Mouse (Mus musculus): ENCODE results near the gene Cx3cl1. TPM values are rescaled to one million over a fixed set of nuclear protein-coding genes. Genes with fewer than 3 reads are reported as not detected.

Cx3cl1 gene
- polyA plus RNA-seq, 1 experiment from 2014 or later: 0.79 TPM

DNA sequence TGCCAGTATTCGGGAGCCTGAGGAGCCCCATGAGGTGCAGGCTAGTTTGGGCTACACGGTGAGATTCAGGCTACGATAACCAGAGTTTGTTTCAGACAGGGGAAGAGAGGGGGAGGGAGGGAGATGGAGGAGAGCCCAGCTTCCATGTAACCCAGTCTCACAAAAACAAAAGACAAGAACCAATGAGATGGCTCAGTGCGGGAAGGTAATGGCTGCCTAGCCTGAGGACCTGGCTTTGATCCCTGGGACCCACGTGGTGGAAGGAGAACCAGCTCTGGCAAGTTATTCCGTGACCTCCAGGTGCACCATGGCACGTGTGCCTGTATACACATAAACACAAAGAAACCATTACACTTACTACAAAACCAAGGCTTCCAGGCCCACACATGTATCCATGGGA is 48.7 kb downstream of the Cx3cl1 start:
- Histone ChIP-seq H3K27ac (ENCODE audit: low read depth) (no peak overlapping the region), H3K36me3 (replicated peaks; ENCODE audit: insufficient read depth, low read length) (peaks cover 39% of the 10 kb centered on the region), H3K4me2 (ENCODE audit: low read depth, low read length) (no peak overlapping the region), H3K4me1 (ENCODE audit: insufficient read depth) (0 out of 2 replicates have a peak, but pooled peaks cover 5% of the 10 kb centered on the region), H3K9ac (replicated peaks) (no peak overlapping the region), H3K9me3 (ENCODE audit: low read length) (no peaks in the 10 kb centered on the region), H3K27me3 (ENCODE audit: insufficient read depth, low read length) (no peaks in the 10 kb centered on the region), H3K4me3 (ENCODE audit: low read depth, low read length) (no peak overlapping the region)
- WGBS (ENCODE audit: insufficient replicate concordance): 85% methylated on average over 7 of the region's 7 CpGs
- TF ChIP-seq EP300 (IDR thresholded peaks at IDR 0.05; ENCODE audit: low read depth) (no peak), CTCF (IDR thresholded peaks at IDR 0.05; ENCODE audit: low read depth) (no peak)
- DNase-seq: no peak
- ATAC-seq: no peak

DNA sequence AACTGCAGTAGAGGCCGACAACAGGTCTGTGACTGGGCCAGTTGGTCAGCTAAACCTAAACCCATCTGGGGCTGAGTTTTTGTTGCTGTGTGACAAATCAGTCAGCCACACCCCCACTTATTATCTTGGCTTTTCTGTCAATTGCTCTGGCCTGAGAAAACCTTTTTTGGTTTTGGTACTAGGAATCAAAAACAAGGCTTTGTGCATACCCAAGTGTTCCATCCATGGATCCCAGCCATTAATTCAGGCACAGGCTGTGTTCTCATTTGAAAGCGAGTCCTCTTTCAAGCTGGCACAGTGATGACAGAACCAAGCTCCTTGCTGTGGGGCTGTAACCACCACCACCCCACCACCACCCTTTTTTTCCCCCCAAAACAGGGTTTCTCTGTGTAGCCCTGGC is 49.6 kb downstream of the Cx3cl1 start:
- peaks cover 47% of the 10 kb centered on the region for H3K36me3 ChIP-seq (replicated peaks; ENCODE audit: insufficient read depth, low read length)
- 0 out of 2 replicates have a peak, but pooled peaks cover 5% of the 10 kb centered on the region for H3K4me1 ChIP-seq (ENCODE audit: insufficient read depth)
- no peak overlapping the region for H3K27ac ChIP-seq (ENCODE audit: low read depth)
- no peak overlapping the region for H3K9ac ChIP-seq (replicated peaks)
- ATAC-seq: no peak
- WGBS (ENCODE audit: insufficient replicate concordance): 86% methylated on average over 2 of the region's 2 CpGs
- DNase-seq: no peak
- H3K4me2 ChIP-seq (ENCODE audit: low read depth, low read length): no peak overlapping the region
- H3K4me3 ChIP-seq (ENCODE audit: low read depth, low read length): no peak overlapping the region
- H3K27me3 ChIP-seq (ENCODE audit: insufficient read depth, low read length): no peaks in the 10 kb centered on the region
- TF ChIP-seq EP300 (IDR thresholded peaks at IDR 0.05; ENCODE audit: low read depth): no peak
- TF ChIP-seq CTCF (IDR thresholded peaks at IDR 0.05; ENCODE audit: low read depth): no peak
- H3K9me3 ChIP-seq (ENCODE audit: low read length): no peaks in the 10 kb centered on the region

DNA sequence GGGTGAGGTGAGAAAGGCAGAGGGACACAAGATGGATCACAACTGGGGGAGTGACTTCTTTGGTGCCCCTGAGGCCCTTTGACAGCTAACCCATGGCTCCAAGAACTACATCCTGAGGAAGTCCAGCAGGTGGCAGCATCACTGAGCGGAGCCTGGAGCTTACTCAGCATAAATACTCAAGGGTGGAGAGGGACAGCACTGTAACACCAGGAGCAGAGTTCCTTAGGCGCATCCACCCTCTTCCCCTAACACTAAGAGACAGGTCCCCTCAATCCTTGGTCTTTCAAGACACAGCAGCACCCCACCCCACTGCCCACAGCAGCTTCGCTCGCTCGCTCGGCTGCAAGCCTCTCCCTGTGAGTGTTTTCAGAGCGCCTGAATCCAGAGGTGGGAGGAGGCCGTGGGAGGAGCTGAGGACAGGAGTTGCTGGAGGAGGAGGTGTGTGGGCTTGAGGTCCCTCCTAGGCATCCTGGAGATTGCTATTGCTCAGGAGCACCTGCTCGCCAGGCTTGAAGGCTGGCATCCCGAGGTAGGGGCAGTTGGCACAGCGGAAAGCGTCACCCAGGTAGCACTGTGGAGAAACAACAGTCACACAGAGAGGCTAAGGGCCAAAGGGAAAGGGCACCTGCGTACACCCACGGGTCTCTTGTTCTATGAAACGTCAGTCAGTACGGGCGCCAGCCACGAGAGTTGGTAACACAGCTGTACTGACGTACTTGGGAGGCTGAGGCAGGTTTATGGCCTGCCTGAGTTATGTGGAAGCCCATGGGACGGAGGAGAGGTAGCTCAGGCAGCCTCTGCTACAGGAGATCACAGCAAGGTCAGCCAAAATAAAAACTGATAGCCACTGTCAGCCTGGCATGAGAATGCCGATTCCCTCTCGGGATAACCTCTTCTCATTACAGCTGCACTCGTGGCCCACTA is 51.1 kb downstream of the Cx3cl1 start:
- no peak overlapping the region for H3K4me3 ChIP-seq (ENCODE audit: low read depth, low read length)
- H3K36me3 ChIP-seq (replicated peaks; ENCODE audit: insufficient read depth, low read length): peaks cover 58% of the 10 kb centered on the region
- no peak overlapping the region for H3K4me2 ChIP-seq (ENCODE audit: low read depth, low read length)
- no peak overlapping the region for H3K9ac ChIP-seq (replicated peaks)
- WGBS (ENCODE audit: insufficient replicate concordance): 85% methylated on average over 23 of the region's 23 CpGs
- peak; percentile 69 for ATAC-seq
- no peaks in the 10 kb centered on the region for H3K9me3 ChIP-seq (ENCODE audit: low read length)
- peak; percentile 76 for DNase-seq
- H3K27ac ChIP-seq (ENCODE audit: low read depth): no peak overlapping the region
- no peaks in the 10 kb centered on the region for H3K27me3 ChIP-seq (ENCODE audit: insufficient read depth, low read length)
- 0 out of 2 replicates have a peak, but pooled peaks cover 5% of the 10 kb centered on the region for H3K4me1 ChIP-seq (ENCODE audit: insufficient read depth)
- no peak for TF ChIP-seq EP300 (IDR thresholded peaks at IDR 0.05; ENCODE audit: low read depth)
- TF ChIP-seq CTCF (IDR thresholded peaks at IDR 0.05; ENCODE audit: low read depth): peak; percentile 89

DNA sequence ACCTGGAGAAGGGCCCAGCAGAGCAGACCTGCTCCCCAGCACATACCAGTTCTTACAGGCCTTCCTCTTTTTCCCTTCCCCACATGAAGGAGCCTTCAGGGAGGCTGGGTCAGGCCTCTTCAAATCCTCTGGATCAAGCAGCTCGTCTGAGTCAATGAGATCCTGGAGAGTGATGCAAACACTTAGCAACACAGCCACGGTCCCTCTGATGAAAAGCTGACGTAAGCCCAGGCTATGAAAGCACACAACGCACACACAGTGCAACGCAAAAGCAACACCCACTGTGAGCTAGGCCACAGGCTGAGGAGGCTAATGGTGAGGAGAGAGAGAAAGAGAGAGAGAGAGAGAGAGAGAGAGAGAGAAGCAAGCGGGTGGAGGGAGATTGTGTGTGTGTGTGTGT is 53.4 kb downstream of the Cx3cl1 start:
- peaks cover 71% of the 10 kb centered on the region for H3K36me3 ChIP-seq (replicated peaks; ENCODE audit: insufficient read depth, low read length)
- no peak for DNase-seq
- no peak overlapping the region for H3K9ac ChIP-seq (replicated peaks)
- H3K4me2 ChIP-seq (ENCODE audit: low read depth, low read length): no peak overlapping the region
- TF ChIP-seq EP300 (IDR thresholded peaks at IDR 0.05; ENCODE audit: low read depth) (no peak), CTCF (IDR thresholded peaks at IDR 0.05; ENCODE audit: low read depth) (no peak)
- H3K27ac ChIP-seq (ENCODE audit: low read depth): no peak overlapping the region
- ATAC-seq: no peak
- H3K4me3 ChIP-seq (ENCODE audit: low read depth, low read length): no peak overlapping the region
- H3K9me3 ChIP-seq (ENCODE audit: low read length): no peaks in the 10 kb centered on the region
- 82% methylated on average over 6 of the region's 6 CpGs for WGBS (ENCODE audit: insufficient replicate concordance)
- H3K4me1 ChIP-seq (ENCODE audit: insufficient read depth): 0 out of 2 replicates have a peak, but pooled peaks cover under 1% of the 10 kb centered on the region
- H3K27me3 ChIP-seq (ENCODE audit: insufficient read depth, low read length): no peaks in the 10 kb centered on the region

DNA sequence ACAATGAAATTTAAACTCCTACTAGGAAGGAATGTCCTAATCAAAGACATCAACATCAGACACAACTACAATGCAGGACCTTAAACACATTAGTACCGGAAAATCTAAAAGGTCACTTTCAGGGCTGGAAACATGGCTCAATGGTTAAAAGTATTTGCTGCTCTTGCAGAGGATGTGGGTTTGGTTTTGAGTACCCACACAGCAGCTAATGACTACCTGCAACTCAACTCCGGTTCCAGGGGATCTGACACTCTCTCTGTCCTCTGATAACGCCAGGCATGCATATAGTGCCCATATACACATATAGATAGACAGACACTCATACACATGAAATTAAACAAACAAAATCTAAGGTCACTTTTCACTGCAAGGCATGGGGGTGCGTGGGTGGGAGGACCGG is 54.4 kb downstream of the Cx3cl1 start:
- H3K36me3 ChIP-seq (replicated peaks; ENCODE audit: insufficient read depth, low read length): peaks cover 76% of the 10 kb centered on the region
- H3K4me3 ChIP-seq (ENCODE audit: low read depth, low read length): no peak overlapping the region
- no peak overlapping the region for H3K27ac ChIP-seq (ENCODE audit: low read depth)
- no peak overlapping the region for H3K9ac ChIP-seq (replicated peaks)
- TF ChIP-seq CTCF (IDR thresholded peaks at IDR 0.05; ENCODE audit: low read depth) (no peak), EP300 (IDR thresholded peaks at IDR 0.05; ENCODE audit: low read depth) (no peak)
- 92% methylated on average over 5 of the region's 5 CpGs for WGBS (ENCODE audit: insufficient replicate concordance)
- no peaks in the 10 kb centered on the region for H3K4me1 ChIP-seq (ENCODE audit: insufficient read depth)
- no peak for DNase-seq
- no peak for ATAC-seq
- H3K4me2 ChIP-seq (ENCODE audit: low read depth, low read length): no peak overlapping the region
- no peaks in the 10 kb centered on the region for H3K9me3 ChIP-seq (ENCODE audit: low read length)
- no peaks in the 10 kb centered on the region for H3K27me3 ChIP-seq (ENCODE audit: insufficient read depth, low read length)

DNA sequence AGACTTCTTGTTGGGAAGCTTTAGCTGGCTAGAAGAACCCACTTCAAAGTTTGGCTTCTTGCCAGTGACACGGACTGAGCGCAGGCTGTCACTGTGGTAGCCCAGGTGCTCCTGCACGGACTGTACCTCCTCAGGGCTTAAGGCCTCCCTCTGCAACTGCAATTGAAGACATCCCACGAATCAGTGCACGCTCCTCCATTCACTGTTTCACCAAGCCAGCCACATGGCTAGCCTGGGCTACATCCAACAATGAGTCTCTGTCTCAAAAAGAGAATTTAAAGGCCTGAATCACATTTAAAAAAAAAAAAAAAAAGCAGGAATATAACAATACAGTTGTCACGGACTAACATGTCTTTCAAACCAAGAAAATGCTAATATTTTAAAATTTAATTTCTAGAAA is 56.5 kb downstream of the Cx3cl1 start:
- ATAC-seq (no peak), DNase-seq (no peak)
- Histone ChIP-seq H3K4me2 (ENCODE audit: low read depth, low read length) (no peak overlapping the region), H3K27ac (ENCODE audit: low read depth) (no peak overlapping the region), H3K27me3 (ENCODE audit: insufficient read depth, low read length) (no peaks in the 10 kb centered on the region), H3K4me3 (ENCODE audit: low read depth, low read length) (no peak overlapping the region), H3K36me3 (replicated peaks; ENCODE audit: insufficient read depth, low read length) (peaks cover 73% of the 10 kb centered on the region), H3K9ac (replicated peaks) (no peak overlapping the region), H3K4me1 (ENCODE audit: insufficient read depth) (no peaks in the 10 kb centered on the region), H3K9me3 (ENCODE audit: low read length) (no peaks in the 10 kb centered on the region)
- WGBS (ENCODE audit: insufficient replicate concordance): 83% methylated on average over 6 of the region's 6 CpGs
- no peak for TF ChIP-seq CTCF (IDR thresholded peaks at IDR 0.05; ENCODE audit: low read depth)
- no peak for TF ChIP-seq EP300 (IDR thresholded peaks at IDR 0.05; ENCODE audit: low read depth)

Other genes with a start within 250 kb of the Cx3cl1 start
- gene Cpne2, start 239.0 kb upstream of the Cx3cl1 start, polyA plus RNA-seq (2015; fragmentation: Nextera tagmentation; extraction: Ambion mirVana): 3.9 and 4.2 TPM in 2 replicates
- gene Rspry1, start 170.1 kb upstream of the Cx3cl1 start, polyA plus RNA-seq (2015; fragmentation: Nextera tagmentation; extraction: Ambion mirVana): 10.2 and 11.1 TPM in 2 replicates
- 23.6 and 24.2 TPM in 2 replicates for gene Fam192a, start 170.0 kb upstream of the Cx3cl1 start, polyA plus RNA-seq (2015; fragmentation: Nextera tagmentation; extraction: Ambion mirVana)
- 20.8 and 21.3 TPM in 2 replicates for gene Arl2bp, start 105.4 kb upstream of the Cx3cl1 start, polyA plus RNA-seq (2015; fragmentation: Nextera tagmentation; extraction: Ambion mirVana)
- gene Pllp, start 75.7 kb upstream of the Cx3cl1 start, polyA plus RNA-seq (2015; fragmentation: Nextera tagmentation; extraction: Ambion mirVana): 2.5 and 3.1 TPM in 2 replicates
- 0.07 and 0.28 TPM in 2 replicates for gene Ccl22, start 26.4 kb upstream of the Cx3cl1 start, polyA plus RNA-seq (2015; fragmentation: Nextera tagmentation; extraction: Ambion mirVana)
- gene Ccl17, start 38.4 kb downstream of the Cx3cl1 start, polyA plus RNA-seq (2015; fragmentation: Nextera tagmentation; extraction: Ambion mirVana): 0.31 TPM in 1 of 2 replicates, not detected in the other
- 65.6 and 66.1 TPM in 2 replicates for gene Coq9, start 66.3 kb downstream of the Cx3cl1 start, polyA plus RNA-seq (2015; fragmentation: Nextera tagmentation; extraction: Ambion mirVana)
- gene Ciapin1, start 66.3 kb downstream of the Cx3cl1 start, polyA plus RNA-seq (2015; fragmentation: Nextera tagmentation; extraction: Ambion mirVana): 36.5 and 39.4 TPM in 2 replicates
- 50.6 and 52.1 TPM in 2 replicates for gene Polr2c, start 85.4 kb downstream of the Cx3cl1 start, polyA plus RNA-seq (2015; fragmentation: Nextera tagmentation; extraction: Ambion mirVana)
- 3.5 and 4.5 TPM in 2 replicates for gene Dok4, start 104.3 kb downstream of the Cx3cl1 start, polyA plus RNA-seq (2015; fragmentation: Nextera tagmentation; extraction: Ambion mirVana)
- gene Ccdc102a, start 146.1 kb downstream of the Cx3cl1 start, polyA plus RNA-seq (2015; fragmentation: Nextera tagmentation; extraction: Ambion mirVana): 1.3 and 1.5 TPM in 2 replicates
- gene Adgrg5, start 151.7 kb downstream of the Cx3cl1 start, polyA plus RNA-seq (2015; fragmentation: Nextera tagmentation; extraction: Ambion mirVana): 0.13 and 0.18 TPM in 2 replicates
- 34.0 and 35.4 TPM in 2 replicates for gene Adgrg1, start 202.7 kb downstream of the Cx3cl1 start, polyA plus RNA-seq (2015; fragmentation: Nextera tagmentation; extraction: Ambion mirVana)
- gene Adgrg3, start 245.7 kb downstream of the Cx3cl1 start, polyA plus RNA-seq (2015; fragmentation: Nextera tagmentation; extraction: Ambion mirVana): 8.9 and 9.6 TPM in 2 replicates

Data from liver, postnatal 0 days (tissue).